Mouse (Mus musculus) testis, adult 2 months (tissue): ENCODE measurements around the gene Olfr491.

Source experiments
- CTCF ChIP-seq: fragments of 200-500 bp; IDR thresholded peaks from 2 replicates; pipeline ENCODE4 v1.5.1; 2012; ENCODE audit warnings: low read depth, mild to moderate bottlenecking, inconsistent platforms, low read length, moderate library complexity; ENCODE audit not compliant: control insufficient read depth, insufficient read depth, insufficient replicate concordance
- POLR2A ChIP-seq: fragments of 200-500 bp; IDR thresholded peaks from 2 replicates; pipeline ENCODE4 v1.6.1; 2012; ENCODE audit warnings: low read depth, mild to moderate bottlenecking, inconsistent platforms, low read length, moderate library complexity; ENCODE audit not compliant: control insufficient read depth

DNA sequence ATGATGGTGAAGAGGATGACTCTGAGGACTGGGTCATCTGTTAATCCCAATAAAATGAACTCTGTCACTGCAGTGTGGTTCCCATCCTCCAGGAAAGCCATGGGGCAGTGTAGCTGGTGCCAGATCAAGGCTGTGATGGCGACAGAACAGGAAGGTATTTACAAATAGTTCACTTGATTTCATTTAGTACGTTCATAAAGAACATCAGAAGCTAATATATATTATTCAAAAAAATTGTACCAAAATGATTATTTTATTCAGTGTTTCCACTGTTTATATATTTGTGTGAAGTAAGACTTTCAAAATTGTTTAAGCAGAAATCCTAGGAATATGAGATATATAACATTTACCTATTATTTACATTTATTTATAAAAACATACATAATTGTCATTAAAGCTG lies 10.3 kb downstream of the Olfr491 start, which contains the start of gene Olfr492:
- TF ChIP-seq POLR2A (no peak), CTCF (no peak)
